Mouse (Mus musculus): ENCODE measurements at regions not wholly inside any gene's neighbourhood (a gene's known extent, or its start where the extent isn't known, plus 50 kb on each side); places are given as distances from the start of the nearest gene placed in this dataset.
A peak's percentile ranks its signal among the peaks of the same experiment; 100 is the strongest.

DNA sequence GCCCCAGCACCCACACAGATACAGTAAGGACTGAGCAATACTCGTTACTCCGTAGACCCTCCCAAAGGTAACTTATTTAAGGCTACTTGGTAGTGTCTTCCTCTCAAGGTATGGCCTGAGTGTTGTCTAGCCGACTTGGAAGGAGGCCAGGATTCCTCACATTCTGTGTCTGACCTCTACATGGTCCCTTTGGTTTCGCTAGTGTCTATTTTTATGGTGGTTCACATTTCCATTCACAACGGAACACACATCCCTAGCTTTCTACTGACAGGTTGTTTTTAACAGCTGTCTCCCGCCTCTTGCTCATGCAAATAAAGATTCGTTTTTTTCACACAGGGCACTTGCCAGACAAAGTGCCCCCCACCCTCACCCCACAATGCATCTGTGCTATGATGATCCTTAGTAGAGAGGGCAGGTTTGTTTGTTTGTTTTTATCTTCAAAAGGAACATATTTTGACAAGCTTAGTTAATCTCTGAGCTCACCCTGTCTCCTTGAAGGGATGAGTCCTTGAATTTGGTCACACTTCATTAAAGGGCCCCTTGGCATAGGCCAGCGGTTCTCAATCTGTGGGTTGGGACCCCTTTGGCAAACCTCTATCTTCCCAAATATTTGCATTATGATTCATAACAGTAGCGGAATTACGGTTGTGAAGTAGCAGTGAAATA lies 52.7 kb downstream of the Phlda1 start:
- DNase-seq (ENCODE audit: low spot score) = no peak

DNA sequence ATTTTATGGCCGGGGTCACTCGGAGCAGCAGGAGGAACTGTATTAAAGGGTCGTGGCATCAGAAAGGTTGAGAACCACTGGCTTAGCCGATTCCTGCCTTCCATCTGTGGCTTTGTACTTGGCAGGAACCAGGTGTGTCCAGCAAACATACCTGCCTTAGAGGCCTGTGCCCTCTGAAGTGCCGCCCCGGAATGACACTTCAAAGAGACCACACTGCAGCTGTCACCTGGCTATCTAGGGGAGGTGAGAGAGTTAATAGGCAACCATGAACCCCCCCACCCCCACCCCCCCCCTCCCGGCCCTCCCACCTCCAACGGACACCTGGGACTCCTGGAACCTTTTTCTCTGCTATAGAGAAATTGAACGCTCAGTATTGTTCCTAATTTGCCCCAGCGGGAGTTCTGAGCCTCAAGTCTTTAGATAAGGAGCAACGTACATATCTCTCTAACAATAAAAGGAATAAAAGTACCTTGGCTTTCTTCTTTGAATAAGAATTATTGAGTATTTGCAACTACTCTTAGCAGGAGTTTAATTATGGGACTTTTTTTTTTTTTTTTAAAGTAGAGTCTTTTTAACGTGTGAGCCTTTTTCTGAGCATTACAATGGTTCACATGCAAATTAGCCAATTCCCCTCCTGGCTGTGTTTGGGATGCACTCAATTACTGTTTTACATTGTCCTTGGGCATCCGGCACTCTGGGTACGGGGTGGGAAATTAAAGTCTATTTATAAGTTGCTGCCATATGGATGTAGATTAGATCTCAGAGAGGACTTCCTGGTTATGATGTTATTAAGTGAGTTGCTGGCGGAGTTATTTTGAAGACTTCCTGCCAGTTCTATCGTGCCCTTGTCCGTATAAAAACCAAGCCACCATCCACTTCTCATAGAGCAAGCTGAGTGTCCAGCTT lies 53.5 kb downstream of the Phlda1 start:
- no peak for DNase-seq (ENCODE audit: low spot score)

DNA sequence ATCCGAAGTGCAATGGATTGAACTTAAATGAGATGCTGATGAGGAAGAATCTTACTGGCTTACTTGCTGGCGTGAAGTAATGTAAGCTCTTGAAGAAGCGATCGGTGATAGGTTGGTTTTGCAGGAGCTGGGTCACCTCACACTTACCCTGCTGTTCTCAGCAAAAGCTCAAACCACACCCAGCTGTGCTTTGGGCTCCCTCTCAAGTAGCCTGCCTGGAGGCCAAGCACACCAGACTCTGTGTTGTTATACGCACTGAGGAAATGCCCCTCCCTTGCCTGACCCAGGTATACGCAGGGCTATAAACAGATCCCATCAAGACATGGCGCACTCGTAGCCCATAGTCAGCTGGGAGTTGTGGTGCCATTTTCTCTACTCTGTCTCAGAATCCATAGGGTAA lies 56.5 kb downstream of the Phlda1 start:
- no peak for DNase-seq (ENCODE audit: low spot score)

- peak; percentile 30 for DNase-seq (ENCODE audit: low spot score)
Observed at GRCm38 (mm10) chr10:111566873-111567381, 60.8 kb downstream of the Phlda1 start.

DNA sequence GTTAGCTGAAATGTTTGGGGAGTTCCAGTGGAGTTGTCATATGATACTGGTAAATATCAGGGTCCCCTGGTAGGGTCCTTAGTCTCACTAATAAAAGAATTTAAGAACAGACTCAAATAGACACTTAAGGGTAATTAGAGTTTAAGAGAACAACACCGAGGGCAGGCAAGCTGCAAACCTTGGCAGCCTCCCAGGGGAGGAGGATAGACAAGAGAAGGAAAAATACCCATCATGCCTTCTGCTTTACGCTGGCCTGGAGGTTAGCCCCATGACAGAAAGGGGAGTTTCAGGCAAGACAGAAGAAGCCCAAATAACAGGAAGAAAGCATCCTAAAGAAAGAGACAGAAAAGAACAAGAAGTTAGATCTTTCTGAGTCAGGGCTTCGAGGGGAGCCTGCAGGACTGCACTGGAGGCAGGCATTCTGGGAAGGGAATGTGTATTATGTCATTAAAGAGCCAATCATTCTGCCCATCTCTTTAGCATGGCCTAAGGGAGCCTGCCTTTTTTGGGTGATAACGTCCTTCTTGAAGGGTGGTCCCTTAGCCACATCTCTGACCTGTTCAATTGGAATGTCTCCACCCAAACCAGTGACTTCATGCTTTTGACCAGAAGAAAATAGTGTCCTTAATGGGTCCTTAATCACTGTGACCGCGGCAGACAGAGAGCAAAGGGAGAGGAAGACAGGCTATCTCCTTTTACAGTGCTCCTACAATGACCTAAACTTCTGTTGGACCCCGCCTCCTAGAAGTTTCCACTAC lies 64.6 kb downstream of the Phlda1 start:
- DNase-seq (ENCODE audit: low spot score) = no peak

DNA sequence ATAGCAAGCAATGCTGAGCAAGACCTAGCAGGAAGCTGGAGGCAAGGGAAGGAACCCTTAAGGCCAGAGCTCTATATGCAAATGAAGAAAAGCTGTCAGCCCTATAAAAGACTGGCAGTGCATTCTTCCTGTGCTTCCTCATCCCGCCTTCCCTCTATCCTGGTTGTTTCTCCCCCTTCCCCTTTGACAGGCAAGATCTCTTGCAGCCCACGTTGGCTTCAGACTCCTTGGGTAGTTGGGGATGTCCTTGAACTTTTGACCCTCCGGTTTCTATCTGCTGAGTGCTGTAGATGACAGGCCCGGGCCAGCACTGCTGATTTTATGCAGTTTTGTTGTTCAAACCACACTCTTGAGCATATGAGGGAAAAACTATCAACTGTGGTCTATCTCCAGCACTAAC lies 68.1 kb downstream of the Phlda1 start:
- DNase-seq (ENCODE audit: low spot score) = no peak

- DNase-seq (ENCODE audit: low spot score) = no peak
Observed at GRCm38 (mm10) chr10:111574812-111575211, 68.7 kb downstream of the Phlda1 start.

GRCm38 (mm10) chr10:111575256-111575655 lies 69.2 kb downstream of the Phlda1 start:
- DNase-seq (ENCODE audit: low spot score) = no peak

GRCm38 (mm10) chr10:111575926-111576325 lies 69.8 kb downstream of the Phlda1 start:
- no peak for DNase-seq (ENCODE audit: low spot score)

GRCm38 (mm10) chr10:111576395-111577069 lies 70.4 kb downstream of the Phlda1 start:
- no peak for DNase-seq (ENCODE audit: low spot score)

DNA sequence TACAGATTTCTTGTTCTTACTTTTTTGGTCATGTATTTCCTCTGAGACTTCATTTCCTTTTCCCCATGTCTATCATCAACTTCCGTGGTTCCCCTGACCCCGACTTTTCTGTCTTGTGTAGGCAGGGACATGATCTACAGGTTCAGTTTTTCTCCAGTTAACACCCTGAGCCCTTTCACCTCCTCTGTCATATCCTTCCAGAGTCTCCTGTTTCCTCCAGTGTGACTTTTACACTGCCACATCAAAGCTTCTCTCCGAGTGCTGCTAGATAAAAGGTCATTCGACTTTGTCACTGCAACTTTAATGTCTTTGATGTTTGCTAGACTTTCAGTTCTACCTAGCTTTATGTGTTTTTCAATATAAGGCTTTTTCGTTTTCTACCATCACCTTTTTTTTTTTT lies 72.5 kb downstream of the Phlda1 start:
- no peak for DNase-seq (ENCODE audit: low spot score)

DNA sequence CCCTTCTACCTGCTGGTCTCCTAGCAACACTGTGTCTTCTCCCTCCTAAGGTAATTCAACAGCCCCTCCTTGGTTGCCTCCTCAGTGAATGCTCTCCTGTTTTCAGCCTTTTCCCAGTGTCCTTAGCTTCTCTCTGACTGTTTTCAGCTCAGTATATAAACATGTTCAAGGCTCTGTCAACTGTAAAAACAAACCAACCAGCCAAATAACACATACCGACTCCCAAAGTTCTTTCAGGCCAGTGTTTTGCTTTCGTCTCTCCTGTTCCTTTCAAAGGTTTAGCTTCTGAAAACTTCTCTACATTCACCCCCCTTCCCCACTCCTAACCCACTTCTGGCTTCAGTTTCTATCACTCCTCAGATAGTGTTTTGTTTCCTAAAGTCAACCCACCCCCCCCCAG lies 73.4 kb downstream of the Phlda1 start:
- DNase-seq (ENCODE audit: low spot score) = no peak

- DNase-seq (ENCODE audit: low spot score) = peak; percentile 49
Observed at GRCm38 (mm10) chr10:111580401-111581100, 74.5 kb downstream of the Phlda1 start.

DNA sequence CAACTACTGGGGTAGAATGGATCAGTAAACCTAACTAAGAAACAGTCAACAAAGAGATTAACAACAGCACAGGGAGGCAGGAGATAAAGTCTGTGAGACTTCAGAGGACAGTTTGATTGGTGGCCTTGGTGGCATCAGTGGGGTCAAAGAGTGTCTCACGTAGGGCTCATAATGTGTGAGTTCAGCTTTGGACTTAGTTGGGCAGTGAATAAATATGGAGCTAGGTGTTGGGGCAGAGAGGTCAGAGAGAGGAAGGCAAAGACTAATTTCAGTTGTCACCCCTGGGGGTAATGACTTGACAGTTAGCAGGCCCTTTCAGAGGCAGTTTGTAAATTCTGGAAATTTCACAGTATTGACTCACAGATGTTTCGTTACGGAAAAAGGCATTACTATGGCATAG lies 75.8 kb downstream of the Phlda1 start:
- no peak for DNase-seq (ENCODE audit: low spot score)

GRCm38 (mm10) chr10:111582321-111583123 lies 76.4 kb downstream of the Phlda1 start:
- peak; percentile 39 for DNase-seq (ENCODE audit: low spot score)

DNA sequence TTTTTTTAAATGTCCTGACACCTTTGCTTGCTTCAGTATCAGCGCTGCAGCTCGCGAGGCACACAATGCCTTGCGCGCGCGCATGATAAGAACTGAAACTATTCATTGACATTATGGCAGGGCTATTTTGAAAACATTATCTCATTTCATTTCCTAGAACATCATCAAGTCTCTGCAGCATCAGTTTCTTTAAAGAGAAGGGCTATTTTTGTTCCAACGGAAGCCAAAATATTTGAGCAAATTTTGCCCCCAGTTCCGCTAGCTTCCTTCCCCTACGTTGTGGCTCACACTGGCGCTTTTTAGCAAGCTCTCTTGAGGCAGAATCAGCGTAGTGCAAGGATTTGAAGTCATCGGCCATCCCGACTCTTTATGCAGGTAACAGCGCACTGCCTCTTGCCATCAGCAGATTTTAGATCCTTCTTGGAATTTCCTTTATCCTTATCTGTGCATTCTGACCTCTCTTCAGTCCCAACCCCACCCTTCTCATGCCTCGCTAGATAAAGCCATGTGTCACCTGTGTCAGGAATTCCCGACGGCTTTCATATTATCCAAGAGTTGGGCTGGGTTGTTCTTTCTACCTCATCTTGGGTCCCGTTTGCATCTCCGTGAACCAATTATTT lies 77.1 kb downstream of the Phlda1 start:
- no peak for DNase-seq (ENCODE audit: low spot score)

GRCm38 (mm10) chr10:111583744-111584152 lies 77.7 kb downstream of the Phlda1 start:
- no peak for DNase-seq (ENCODE audit: low spot score)

GRCm38 (mm10) chr10:111587891-111588611 lies 82.0 kb downstream of the Phlda1 start:
- DNase-seq (ENCODE audit: low spot score) = no peak

DNA sequence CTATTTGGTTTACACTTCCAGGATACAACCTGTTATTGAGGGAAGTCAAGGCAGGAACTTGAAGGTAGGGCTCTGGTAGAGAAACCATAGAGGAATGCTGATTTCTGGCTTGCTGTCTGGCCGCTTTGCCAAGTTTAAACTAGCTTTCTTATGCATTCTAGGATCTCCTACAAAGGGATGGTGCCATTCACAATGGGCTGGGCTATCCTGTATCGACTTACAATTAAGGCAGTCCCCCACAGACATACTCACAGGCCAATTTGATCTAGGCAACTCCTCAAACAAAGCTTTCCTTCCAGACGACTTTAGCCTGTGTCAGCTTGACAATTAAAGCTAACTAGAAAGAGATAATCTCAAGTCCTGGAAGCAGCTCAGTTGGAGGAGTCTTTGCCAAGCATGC lies 83.1 kb downstream of the Phlda1 start:
- DNase-seq (ENCODE audit: low spot score) = no peak

Data from ovary, postnatal 36 days (tissue).